Mouse (Mus musculus) stomach, postnatal 0 days (tissue): ENCODE data around the gene Ccnjl. TPM values are rescaled to one million over a fixed set of nuclear protein-coding genes. Genes with fewer than 3 reads are reported as not detected.

Source experiments
- ATAC-seq: fragments of 200-750 bp; cut with Nextera tagmentation; 2 replicates; pipeline ENCODE4 v1.8.0; 2017; ENCODE audit not compliant: low FRiP score, low TSS enrichment
- DNase-seq: peaks from one replicate; pipeline ENCODE4 v3.0.0-alpha.2; 2016; ENCODE audit warnings: low spot score
- H3K27ac ChIP-seq: fragments of 300-500 bp; sonication (generic); replicated peaks from 2 replicates; pipeline ENCODE4 v1.5.1; 2014; ENCODE audit warnings: mild to moderate bottlenecking, control low read depth
- H3K27me3 ChIP-seq: fragments of 300-500 bp; sonication (generic); 2 replicates; pipeline ENCODE4 v1.6.1; 2014; ENCODE audit warnings: low read length; ENCODE audit not compliant: control insufficient read depth, insufficient read depth
- H3K36me3 ChIP-seq: fragments of 300-500 bp; sonication (generic); 2 replicates; pipeline ENCODE4 v1.6.1; 2014; ENCODE audit warnings: low read length, mixed read lengths; ENCODE audit not compliant: control insufficient read depth, insufficient read depth
- H3K4me1 ChIP-seq: fragments of 300-500 bp; sonication (generic); replicated peaks from 2 replicates; pipeline ENCODE4 v1.6.1; 2014; ENCODE audit warnings: antibody characterized with exemption; ENCODE audit not compliant: control insufficient read depth, insufficient read depth
- H3K4me2 ChIP-seq: fragments of 300-500 bp; sonication (generic); replicated peaks from 2 replicates; pipeline ENCODE4 v1.6.1; 2014; ENCODE audit warnings: low read depth, mild to moderate bottlenecking, control low read depth, moderate library complexity
- H3K4me3 ChIP-seq: fragments of 300-500 bp; sonication (generic); 2 replicates; pipeline ENCODE4 v1.5.1; 2014; ENCODE audit warnings: low read depth, low read length, control low read depth
- H3K9ac ChIP-seq: fragments of 300-500 bp; sonication (generic); 2 replicates; pipeline ENCODE4 v1.6.1; 2014; ENCODE audit warnings: mild to moderate bottlenecking, low read length, control low read depth, mixed read lengths
- H3K9me3 ChIP-seq: fragments of 300-500 bp; sonication (generic); 2 replicates; pipeline ENCODE4 v1.6.1; 2016; ENCODE audit warnings: low read length; ENCODE audit not compliant: control insufficient read depth
- CTCF ChIP-seq: IDR thresholded peaks from 2 replicates; pipeline ENCODE4 v1.5.1; 2016; ENCODE audit warnings: antibody characterized with exemption, low read depth, mild to moderate bottlenecking, moderate library complexity
- EP300 ChIP-seq: optimal IDR thresholded peaks from 2 replicates; pipeline ENCODE3; 2016; ENCODE audit warnings: antibody characterized with exemption
- WGBS: fragments of 180-500 bp; shearing (Covaris S2); extraction: QIAGEN DNeasy Blood & Tissue Kit; methylation state at CpG from one replicate; pipeline ENCODE4 v1.1.7; 2014; 5-methylcytosine and 5-hydroxymethylcytosine counted together
- polyA plus RNA-seq: library from polyadenylated mRNA; unstranded; fragments of >200 nt; fragmentation: Nextera tagmentation; extraction: Ambion mirVana; gene quantifications from 2 replicates; pipeline ENCODE4 v1.2.1, GENCODE M21; 2015

Ccnjl gene
- polyA plus RNA-seq, 1 experiment from 2014 or later, result 5.2 TPM

GRCm38 (mm10) chr11:43495532-43495931 lies 33.1 kb upstream of the Ccnjl start:
- no peak overlapping the region for H3K27ac ChIP-seq
- TF ChIP-seq EP300, result no peak
- no peak for TF ChIP-seq CTCF
- H3K27me3 ChIP-seq, result no peaks in the 10 kb centered on the region
- 17% methylated on average over 3 of the region's 3 CpGs for WGBS
- no peak overlapping the region for H3K9ac ChIP-seq
- no peak overlapping the region for H3K4me3 ChIP-seq
- ATAC-seq, result peak; percentile 47; the same call in 1 of the 2 replicates
- no peak overlapping the region for H3K4me2 ChIP-seq
- no peaks in the 10 kb centered on the region for H3K4me1 ChIP-seq
- DNase-seq, result peak; percentile 66
- H3K36me3 ChIP-seq, result no peaks in the 10 kb centered on the region
- H3K9me3 ChIP-seq, result no peaks in the 10 kb centered on the region

- TF ChIP-seq EP300 (no peak), CTCF (no peak)
- no peak for DNase-seq
These were observed 27.3 kb upstream of the Ccnjl start for GRCm38 (mm10) chr11:43501256-43501655.

GRCm38 (mm10) chr11:43505188-43505587 lies 23.4 kb upstream of the Ccnjl start:
- no peaks in the 10 kb centered on the region for H3K36me3 ChIP-seq
- H3K4me3 ChIP-seq, result no peak overlapping the region
- 89% methylated on average over 7 of the region's 7 CpGs for WGBS
- DNase-seq (no peak), ATAC-seq (no peak)
- H3K4me1 ChIP-seq, result no peaks in the 10 kb centered on the region
- H3K27ac ChIP-seq, result no peak overlapping the region
- no peak overlapping the region for H3K4me2 ChIP-seq
- no peaks in the 10 kb centered on the region for H3K9me3 ChIP-seq
- TF ChIP-seq EP300, result no peak
- TF ChIP-seq CTCF, result no peak
- no peaks in the 10 kb centered on the region for H3K27me3 ChIP-seq
- no peak overlapping the region for H3K9ac ChIP-seq

More at GRCm38 (mm10) chr11:43501256-43501655, 27.3 kb upstream of the Ccnjl start:
- H3K36me3 ChIP-seq, result no peaks in the 10 kb centered on the region
- 82% methylated on average over 6 of the region's 6 CpGs for WGBS
- no peak overlapping the region for H3K4me2 ChIP-seq
- no peak overlapping the region for H3K27ac ChIP-seq
- H3K4me3 ChIP-seq, result no peak overlapping the region
- no peaks in the 10 kb centered on the region for H3K27me3 ChIP-seq
- H3K9me3 ChIP-seq, result no peaks in the 10 kb centered on the region
- ATAC-seq, result no peak
- H3K9ac ChIP-seq, result no peak overlapping the region
- no peaks in the 10 kb centered on the region for H3K4me1 ChIP-seq

GRCm38 (mm10) chr11:43507976-43508375 lies 20.6 kb upstream of the Ccnjl start:
- TF ChIP-seq EP300, result no peak
- TF ChIP-seq CTCF, result no peak

GRCm38 (mm10) chr11:43509878-43510277 lies 18.7 kb upstream of the Ccnjl start:
- Histone ChIP-seq H3K4me1 (no peaks in the 10 kb centered on the region), H3K36me3 (no peaks in the 10 kb centered on the region), H3K27ac (no peak overlapping the region), H3K9ac (no peak overlapping the region), H3K4me3 (no peak overlapping the region), H3K9me3 (no peaks in the 10 kb centered on the region), H3K4me2 (no peak overlapping the region), H3K27me3 (no peaks in the 10 kb centered on the region)
- no peak for DNase-seq
- TF ChIP-seq EP300 (no peak), CTCF (no peak)
- no peak for ATAC-seq
- WGBS, result 90% methylated on average over 5 of the region's 5 CpGs

More at GRCm38 (mm10) chr11:43507976-43508375, 20.6 kb upstream of the Ccnjl start:
- Histone ChIP-seq H3K4me1 (no peaks in the 10 kb centered on the region), H3K9me3 (no peaks in the 10 kb centered on the region), H3K4me2 (no peak overlapping the region), H3K4me3 (no peak overlapping the region), H3K9ac (no peak overlapping the region), H3K27me3 (no peaks in the 10 kb centered on the region), H3K36me3 (no peaks in the 10 kb centered on the region), H3K27ac (no peak overlapping the region)
- DNase-seq (no peak), ATAC-seq (no peak)
- WGBS, result 86% methylated on average over 6 of the region's 6 CpGs

- no peaks in the 10 kb centered on the region for H3K9me3 ChIP-seq
- H3K27ac ChIP-seq, result no peak overlapping the region
- no peaks in the 10 kb centered on the region for H3K4me1 ChIP-seq
- H3K4me3 ChIP-seq, result no peak overlapping the region
- 0 out of 2 replicates have a peak, but pooled peaks have one; percentile 60 for ATAC-seq
- WGBS, result 45% methylated on average over 2 of the region's 2 CpGs
- TF ChIP-seq CTCF (no peak), EP300 (no peak)
- DNase-seq, result no peak
- H3K9ac ChIP-seq, result no peak overlapping the region
- H3K27me3 ChIP-seq, result no peaks in the 10 kb centered on the region
- no peaks in the 10 kb centered on the region for H3K36me3 ChIP-seq
- H3K4me2 ChIP-seq, result no peak overlapping the region
These were observed 15.9 kb upstream of the Ccnjl start for GRCm38 (mm10) chr11:43512661-43513190.
